Mouse (Mus musculus): ENCODE measurements around the gene Olfr773. TPM values are rescaled to one million over a fixed set of nuclear protein-coding genes. Genes with fewer than 3 reads are reported as not detected.

Gene Olfr773
- polyA plus RNA-seq (2015; fragmentation: Illumina TruSeq; extraction: RNeasy Lipid Tissue Mini Kit (QIAGEN cat#74804); ENCODE audit: insufficient read depth, low replicate concordance): not detected

DNA sequence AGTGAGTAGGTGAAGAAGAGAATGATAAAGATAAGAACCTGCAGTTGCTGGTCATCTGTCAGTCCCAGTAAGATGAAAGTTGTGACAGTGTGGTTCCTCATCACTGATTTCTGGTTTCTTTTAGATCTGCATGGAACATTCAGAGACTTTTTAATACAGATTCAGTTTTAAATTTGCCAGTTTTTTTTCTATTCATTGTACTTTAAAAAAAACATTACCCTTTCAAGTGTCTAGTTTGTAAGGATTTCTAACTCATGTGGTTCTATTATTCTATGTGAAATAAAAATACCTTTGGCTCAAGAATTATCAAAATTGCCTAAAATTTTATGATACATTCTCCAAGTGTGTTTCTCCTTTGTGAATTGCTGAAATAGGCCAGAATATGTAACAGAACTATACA lies at the start of gene Olfr773:
Olfr773 (minus strand) TSS at position 101 of the 400 bp plus-strand sequence.

DNA sequence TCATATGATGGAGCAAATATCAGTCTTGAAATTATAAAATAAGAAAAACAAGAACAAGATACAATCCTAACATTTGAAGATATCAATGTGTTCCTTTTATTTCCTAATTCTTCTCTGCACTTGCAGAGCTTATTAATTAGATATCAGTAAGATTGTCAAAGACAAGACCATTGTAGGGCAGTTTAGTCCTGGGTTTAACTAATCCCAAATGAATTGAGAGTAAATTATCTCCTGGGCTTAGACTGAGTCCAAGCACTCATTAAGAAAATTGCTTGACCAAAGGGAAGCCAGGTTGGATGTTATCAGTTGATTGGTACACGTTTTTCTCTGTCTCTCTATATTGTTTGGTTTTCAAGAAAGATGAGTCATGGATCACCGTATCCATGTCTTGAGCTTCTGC lies 48.7 kb upstream of the Olfr773 start, which contains the start of gene Olfr774:
Olfr774 (plus strand) TSS at position 301 of the 400 bp plus-strand sequence.

DNA sequence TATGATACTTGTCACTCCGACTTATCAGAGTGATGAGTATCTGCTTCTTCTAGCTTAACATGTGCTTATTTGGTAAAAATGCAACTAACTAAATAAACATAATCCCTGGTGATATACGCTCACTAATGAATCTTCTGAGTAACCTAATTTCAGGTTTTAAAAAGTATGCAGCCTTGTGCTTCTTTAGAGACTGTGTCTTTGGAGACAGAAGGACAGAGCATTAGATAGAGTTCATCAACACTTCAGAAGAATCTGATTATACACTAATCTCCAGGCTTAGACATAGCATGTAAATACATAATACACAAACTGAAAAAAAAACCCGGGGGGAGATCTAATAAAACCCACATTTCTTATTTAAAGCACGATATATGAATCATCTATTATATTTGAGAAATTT lies 9.4 kb downstream of the Olfr773 start, which contains the start of gene Olfr772:
Olfr772 (minus strand) TSS at position 101 of the 400 bp plus-strand sequence.

DNA sequence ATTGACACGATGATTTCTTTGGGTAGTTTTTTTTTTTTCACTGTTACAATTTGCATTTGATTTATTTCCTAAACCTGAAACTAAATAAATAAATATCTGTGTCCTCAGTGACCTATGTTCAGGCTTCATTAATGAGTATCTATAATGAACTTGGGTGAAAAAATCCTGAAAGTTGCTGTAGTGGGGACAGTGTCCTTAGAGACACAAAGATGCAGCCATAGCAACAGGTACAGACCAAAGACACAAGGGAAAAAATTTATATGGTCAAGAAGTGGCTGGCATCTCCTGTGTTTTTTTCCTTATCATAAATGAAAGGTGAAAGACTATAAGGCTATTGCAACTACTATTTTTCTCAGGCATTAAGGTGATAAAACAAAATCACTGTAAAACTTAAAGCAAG lies 22.6 kb downstream of the Olfr773 start, which contains the start of gene Olfr771:
Olfr771 (minus strand) TSS at position 101 of the 400 bp plus-strand sequence.

DNA sequence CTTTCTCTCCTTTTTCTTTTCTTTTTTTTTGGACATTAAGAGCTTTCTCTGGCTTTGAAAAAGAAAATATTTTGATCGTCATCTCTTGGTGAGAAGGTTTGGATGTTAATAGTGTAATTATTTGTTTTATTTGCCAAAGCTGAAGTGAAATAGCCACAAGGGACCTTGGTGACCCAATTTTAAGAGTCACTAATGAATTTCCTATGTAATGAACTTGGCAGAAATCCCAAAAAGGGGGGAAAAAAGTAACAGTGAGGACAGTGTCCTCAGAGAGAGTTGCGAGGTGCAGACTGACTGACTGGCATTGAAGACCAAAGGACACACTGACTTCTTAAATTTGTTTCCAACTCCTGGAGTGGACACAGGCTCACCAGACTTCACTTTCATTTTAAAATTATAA lies 48.3 kb downstream of the Olfr773 start, which contains the start of gene Olfr770:
Olfr770 (minus strand) TSS at position 101 of the 400 bp plus-strand sequence.

Other genes with a start within 250 kb of the Olfr773 start
- gene Mettl7b, start 226.4 kb downstream of the Olfr773 start, polyA plus RNA-seq (2015; fragmentation: Illumina TruSeq; extraction: RNeasy Lipid Tissue Mini Kit (QIAGEN cat#74804); ENCODE audit: insufficient read depth, low replicate concordance): not detected
- not detected for gene Olfr9, start 198.0 kb downstream of the Olfr773 start, polyA plus RNA-seq (2015; fragmentation: Illumina TruSeq; extraction: RNeasy Lipid Tissue Mini Kit (QIAGEN cat#74804); ENCODE audit: insufficient read depth, low replicate concordance)
- gene Olfr763, start 176.6 kb downstream of the Olfr773 start, polyA plus RNA-seq (2015; fragmentation: Illumina TruSeq; extraction: RNeasy Lipid Tissue Mini Kit (QIAGEN cat#74804); ENCODE audit: insufficient read depth, low replicate concordance): not detected
- gene Olfr764-ps1, start 147.5 kb downstream of the Olfr773 start, polyA plus RNA-seq (2015; fragmentation: Illumina TruSeq; extraction: RNeasy Lipid Tissue Mini Kit (QIAGEN cat#74804); ENCODE audit: insufficient read depth, low replicate concordance): not detected
- not detected for gene Olfr765, start 137.4 kb downstream of the Olfr773 start, polyA plus RNA-seq (2015; fragmentation: Illumina TruSeq; extraction: RNeasy Lipid Tissue Mini Kit (QIAGEN cat#74804); ENCODE audit: insufficient read depth, low replicate concordance)
- not detected for gene Olfr766-ps1, start 118.4 kb downstream of the Olfr773 start, polyA plus RNA-seq (2015; fragmentation: Illumina TruSeq; extraction: RNeasy Lipid Tissue Mini Kit (QIAGEN cat#74804); ENCODE audit: insufficient read depth, low replicate concordance)
- gene Olfr767, start 104.5 kb downstream of the Olfr773 start, polyA plus RNA-seq (2015; fragmentation: Illumina TruSeq; extraction: RNeasy Lipid Tissue Mini Kit (QIAGEN cat#74804); ENCODE audit: insufficient read depth, low replicate concordance): not detected
- not detected for gene Olfr768, start 88.0 kb downstream of the Olfr773 start, polyA plus RNA-seq (2015; fragmentation: Illumina TruSeq; extraction: RNeasy Lipid Tissue Mini Kit (QIAGEN cat#74804); ENCODE audit: insufficient read depth, low replicate concordance)
- not detected for gene Olfr769, start 69.6 kb downstream of the Olfr773 start, polyA plus RNA-seq (2015; fragmentation: Illumina TruSeq; extraction: RNeasy Lipid Tissue Mini Kit (QIAGEN cat#74804); ENCODE audit: insufficient read depth, low replicate concordance)
- not detected for gene Olfr770, start 48.4 kb downstream of the Olfr773 start, polyA plus RNA-seq (2015; fragmentation: Illumina TruSeq; extraction: RNeasy Lipid Tissue Mini Kit (QIAGEN cat#74804); ENCODE audit: insufficient read depth, low replicate concordance)
- not detected for gene Olfr771, start 22.7 kb downstream of the Olfr773 start, polyA plus RNA-seq (2015; fragmentation: Illumina TruSeq; extraction: RNeasy Lipid Tissue Mini Kit (QIAGEN cat#74804); ENCODE audit: insufficient read depth, low replicate concordance)
- not detected for gene Olfr772, start 9.5 kb downstream of the Olfr773 start, polyA plus RNA-seq (2015; fragmentation: Illumina TruSeq; extraction: RNeasy Lipid Tissue Mini Kit (QIAGEN cat#74804); ENCODE audit: insufficient read depth, low replicate concordance)
- not detected for gene Olfr774, start 48.8 kb upstream of the Olfr773 start, polyA plus RNA-seq (2015; fragmentation: Illumina TruSeq; extraction: RNeasy Lipid Tissue Mini Kit (QIAGEN cat#74804); ENCODE audit: insufficient read depth, low replicate concordance)
- gene Olfr775, start 61.0 kb upstream of the Olfr773 start, polyA plus RNA-seq (2015; fragmentation: Illumina TruSeq; extraction: RNeasy Lipid Tissue Mini Kit (QIAGEN cat#74804); ENCODE audit: insufficient read depth, low replicate concordance): not detected
- gene Olfr776, start 71.7 kb upstream of the Olfr773 start, polyA plus RNA-seq (2015; fragmentation: Illumina TruSeq; extraction: RNeasy Lipid Tissue Mini Kit (QIAGEN cat#74804); ENCODE audit: insufficient read depth, low replicate concordance): not detected
- not detected for gene Olfr777, start 84.1 kb upstream of the Olfr773 start, polyA plus RNA-seq (2015; fragmentation: Illumina TruSeq; extraction: RNeasy Lipid Tissue Mini Kit (QIAGEN cat#74804); ENCODE audit: insufficient read depth, low replicate concordance)
- gene Olfr780, start 130.7 kb upstream of the Olfr773 start, polyA plus RNA-seq (2015; fragmentation: Illumina TruSeq; extraction: RNeasy Lipid Tissue Mini Kit (QIAGEN cat#74804); ENCODE audit: insufficient read depth, low replicate concordance): not detected
- gene Olfr781, start 141.4 kb upstream of the Olfr773 start, polyA plus RNA-seq (2015; fragmentation: Illumina TruSeq; extraction: RNeasy Lipid Tissue Mini Kit (QIAGEN cat#74804); ENCODE audit: insufficient read depth, low replicate concordance): not detected
- gene Olfr782, start 161.4 kb upstream of the Olfr773 start, polyA plus RNA-seq (2015; fragmentation: Illumina TruSeq; extraction: RNeasy Lipid Tissue Mini Kit (QIAGEN cat#74804); ENCODE audit: insufficient read depth, low replicate concordance): not detected
- gene Olfr784, start 196.7 kb upstream of the Olfr773 start, polyA plus RNA-seq (2015; fragmentation: Illumina TruSeq; extraction: RNeasy Lipid Tissue Mini Kit (QIAGEN cat#74804); ENCODE audit: insufficient read depth, low replicate concordance): not detected
- not detected for gene Olfr785, start 218.0 kb upstream of the Olfr773 start, polyA plus RNA-seq (2015; fragmentation: Illumina TruSeq; extraction: RNeasy Lipid Tissue Mini Kit (QIAGEN cat#74804); ENCODE audit: insufficient read depth, low replicate concordance)
- gene Olfr786, start 239.9 kb upstream of the Olfr773 start, polyA plus RNA-seq (2015; fragmentation: Illumina TruSeq; extraction: RNeasy Lipid Tissue Mini Kit (QIAGEN cat#74804); ENCODE audit: insufficient read depth, low replicate concordance): not detected